Mouse (Mus musculus) limb, embryonic 15.5 days (tissue): ENCODE measurements at regions not wholly inside any gene's neighbourhood (a gene's known extent, or its start where the extent isn't known, plus 50 kb on each side); places are given as distances from the start of the nearest gene placed in this dataset.

Source experiments
- ATAC-seq: fragments of 200-750 bp; cut with Nextera tagmentation; 2 replicates; pipeline ENCODE4 v1.8.0; 2017; ENCODE audit warnings: low read depth, moderate TSS enrichment; ENCODE audit not compliant: insufficient number of reproducible peaks, low FRiP score, low TSS enrichment
- H3K27ac ChIP-seq: fragments of 300-500 bp; sonication (generic); 2 replicates; pipeline ENCODE4 v1.5.1; 2015; ENCODE audit warnings: moderate library complexity, mild to moderate bottlenecking, inconsistent platforms
- H3K27me3 ChIP-seq: fragments of 300-500 bp; sonication (generic); 2 replicates; pipeline ENCODE4 v1.6.1; 2015; ENCODE audit warnings: inconsistent platforms
- H3K36me3 ChIP-seq: fragments of 300-500 bp; sonication (generic); 2 replicates; pipeline ENCODE4 v1.6.1; 2015; ENCODE audit warnings: inconsistent platforms
- H3K4me1 ChIP-seq: fragments of 300-500 bp; sonication (generic); 2 replicates; pipeline ENCODE4 v1.6.1; 2015; ENCODE audit warnings: inconsistent platforms
- H3K4me2 ChIP-seq: fragments of 300-500 bp; sonication (generic); 2 replicates; pipeline ENCODE4 v1.6.1; 2015; ENCODE audit warnings: mild to moderate bottlenecking, inconsistent platforms
- H3K4me3 ChIP-seq: fragments of 300-500 bp; sonication (generic); 2 replicates; pipeline ENCODE4 v1.5.1; 2015; ENCODE audit warnings: mild to moderate bottlenecking, inconsistent platforms
- H3K9ac ChIP-seq: fragments of 300-500 bp; sonication (generic); 2 replicates; pipeline ENCODE4 v1.6.1; 2015; ENCODE audit warnings: inconsistent platforms
- H3K9me3 ChIP-seq: fragments of 300-500 bp; sonication (generic); 2 replicates; pipeline ENCODE4 v1.6.1; 2016; ENCODE audit warnings: inconsistent platforms
- WGBS: fragments of 180-500 bp; shearing (Covaris S2); methylation state at CpG from one replicate; pipeline ENCODE4 v1.1.7; 2015; 5-methylcytosine and 5-hydroxymethylcytosine counted together

DNA sequence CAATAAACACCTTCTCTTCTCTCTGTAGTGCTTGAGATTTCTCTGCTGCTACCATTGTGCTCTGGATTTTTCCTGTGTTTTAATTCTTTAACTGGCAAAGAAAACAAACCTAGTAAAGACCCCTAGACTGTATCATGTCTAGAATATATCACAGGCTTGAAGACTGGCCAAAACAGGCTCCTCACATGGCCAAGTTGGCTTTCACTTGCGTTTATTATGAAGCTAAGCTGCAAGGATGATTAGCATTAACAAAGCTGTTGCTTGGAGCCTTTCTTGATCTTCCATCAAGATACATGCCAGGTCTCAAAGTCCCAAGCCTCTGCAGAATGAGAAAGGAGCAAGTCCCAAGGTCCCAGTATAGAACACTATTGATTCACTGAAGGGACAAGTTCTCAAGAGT lies 551.9 kb upstream of the Klf4 start:
- 75% methylated on average over 1 of the region's 1 CpGs for WGBS
- no peaks in the 10 kb centered on the region for H3K27me3 ChIP-seq
- no peaks in the 10 kb centered on the region for H3K9me3 ChIP-seq
- no peak overlapping the region for H3K9ac ChIP-seq
- no peak overlapping the region for H3K27ac ChIP-seq
- H3K36me3 ChIP-seq = no peaks in the 10 kb centered on the region
- H3K4me2 ChIP-seq = no peak overlapping the region
- no peak for ATAC-seq
- H3K4me3 ChIP-seq = no peak overlapping the region
- H3K4me1 ChIP-seq = 0 out of 2 replicates have a peak, but pooled peaks cover 8% of the 10 kb centered on the region

DNA sequence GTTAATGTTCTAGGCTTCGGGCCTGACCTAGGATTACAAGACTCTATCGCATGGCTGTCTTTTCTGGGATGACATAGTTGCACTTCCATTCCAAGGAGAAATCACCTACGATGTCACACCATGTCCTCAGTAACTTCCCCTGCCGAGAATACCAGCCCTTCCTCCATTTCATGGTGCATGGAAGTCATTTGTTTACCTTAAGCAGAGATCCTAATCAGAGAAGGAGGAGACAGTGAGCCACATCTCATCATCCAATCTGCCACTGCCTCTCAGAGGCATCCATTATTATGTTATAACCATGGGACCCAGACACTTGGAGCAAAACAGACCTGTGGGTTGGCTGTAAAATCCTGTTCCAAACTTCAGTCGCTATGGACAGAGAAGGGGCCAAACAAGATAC lies 550.1 kb upstream of the Klf4 start:
- H3K27ac ChIP-seq = no peak overlapping the region
- no peak for ATAC-seq
- H3K4me1 ChIP-seq = no peaks in the 10 kb centered on the region
- WGBS = 73% methylated on average over 5 of the region's 5 CpGs
- no peak overlapping the region for H3K4me2 ChIP-seq
- no peak overlapping the region for H3K4me3 ChIP-seq
- no peaks in the 10 kb centered on the region for H3K9me3 ChIP-seq
- H3K36me3 ChIP-seq = no peaks in the 10 kb centered on the region
- no peaks in the 10 kb centered on the region for H3K27me3 ChIP-seq
- H3K9ac ChIP-seq = no peak overlapping the region

- Histone ChIP-seq H3K4me1 (no peaks in the 10 kb centered on the region), H3K4me2 (no peak overlapping the region), H3K9me3 (no peaks in the 10 kb centered on the region), H3K9ac (no peak overlapping the region), H3K4me3 (no peak overlapping the region), H3K36me3 (no peaks in the 10 kb centered on the region), H3K27ac (no peak overlapping the region), H3K27me3 (no peaks in the 10 kb centered on the region)
- ATAC-seq = no peak
- 52% methylated on average over 3 of the region's 3 CpGs for WGBS
These were observed 548.7 kb upstream of the Klf4 start for GRCm38 (mm10) chr4:56080960-56081359.

GRCm38 (mm10) chr4:56070664-56071334 lies 538.5 kb upstream of the Klf4 start:
- H3K4me2 ChIP-seq = no peak overlapping the region
- 71% methylated on average over 6 of the region's 6 CpGs for WGBS
- no peak overlapping the region for H3K4me3 ChIP-seq
- no peaks in the 10 kb centered on the region for H3K36me3 ChIP-seq
- no peaks in the 10 kb centered on the region for H3K4me1 ChIP-seq
- H3K9ac ChIP-seq = no peak overlapping the region
- no peak for ATAC-seq
- no peaks in the 10 kb centered on the region for H3K9me3 ChIP-seq
- no peaks in the 10 kb centered on the region for H3K27me3 ChIP-seq
- H3K27ac ChIP-seq = no peak overlapping the region

DNA sequence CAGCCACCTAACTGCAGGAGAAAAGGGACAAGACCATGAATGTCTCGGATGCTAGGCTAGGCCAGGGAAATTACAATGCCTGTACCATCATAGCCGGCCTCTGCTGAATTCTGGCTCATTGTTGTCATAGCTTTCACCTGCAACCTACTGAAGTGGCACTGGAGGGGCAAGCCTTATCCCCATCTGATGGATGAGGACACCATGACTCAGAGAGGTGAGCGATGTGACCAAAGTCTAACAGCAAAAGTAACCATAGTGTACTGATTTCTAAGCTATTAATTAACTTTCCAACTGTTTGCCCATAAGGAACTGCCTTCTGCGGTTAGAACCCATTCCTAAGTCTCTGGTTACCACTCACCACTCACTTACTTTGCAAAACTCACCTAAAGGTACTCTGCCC lies 536.6 kb upstream of the Klf4 start:
- Histone ChIP-seq H3K9ac (no peak overlapping the region), H3K4me3 (no peak overlapping the region), H3K27me3 (no peaks in the 10 kb centered on the region), H3K4me2 (no peak overlapping the region), H3K27ac (no peak overlapping the region), H3K4me1 (no peaks in the 10 kb centered on the region), H3K36me3 (no peaks in the 10 kb centered on the region), H3K9me3 (no peaks in the 10 kb centered on the region)
- WGBS = 89% methylated on average over 4 of the region's 4 CpGs
- ATAC-seq = no peak

DNA sequence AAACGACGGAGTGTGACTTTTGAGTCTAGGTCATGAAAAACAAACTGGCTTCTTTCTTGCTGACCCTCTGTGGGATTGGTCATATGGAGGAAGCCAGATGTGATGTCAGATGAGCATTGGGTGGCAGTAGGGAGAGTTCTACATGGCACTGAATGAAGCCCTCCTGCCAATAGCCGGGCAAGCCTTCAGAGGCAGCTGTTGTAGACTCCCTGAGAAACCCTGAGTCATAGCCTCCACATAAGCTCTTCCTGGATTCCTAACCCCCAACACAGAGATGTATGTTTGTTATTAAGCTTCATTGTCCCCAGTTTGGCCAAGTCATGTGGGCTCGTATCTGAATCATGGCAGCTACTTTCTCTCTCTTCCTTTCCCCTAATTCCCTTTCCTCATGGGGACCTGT lies 532.4 kb upstream of the Klf4 start:
- Histone ChIP-seq H3K9ac (no peak overlapping the region), H3K4me2 (no peak overlapping the region), H3K36me3 (no peaks in the 10 kb centered on the region), H3K4me3 (no peak overlapping the region), H3K27ac (no peak overlapping the region), H3K27me3 (no peaks in the 10 kb centered on the region), H3K9me3 (no peaks in the 10 kb centered on the region), H3K4me1 (no peaks in the 10 kb centered on the region)
- no peak for ATAC-seq
- WGBS = 89% methylated on average over 4 of the region's 4 CpGs

DNA sequence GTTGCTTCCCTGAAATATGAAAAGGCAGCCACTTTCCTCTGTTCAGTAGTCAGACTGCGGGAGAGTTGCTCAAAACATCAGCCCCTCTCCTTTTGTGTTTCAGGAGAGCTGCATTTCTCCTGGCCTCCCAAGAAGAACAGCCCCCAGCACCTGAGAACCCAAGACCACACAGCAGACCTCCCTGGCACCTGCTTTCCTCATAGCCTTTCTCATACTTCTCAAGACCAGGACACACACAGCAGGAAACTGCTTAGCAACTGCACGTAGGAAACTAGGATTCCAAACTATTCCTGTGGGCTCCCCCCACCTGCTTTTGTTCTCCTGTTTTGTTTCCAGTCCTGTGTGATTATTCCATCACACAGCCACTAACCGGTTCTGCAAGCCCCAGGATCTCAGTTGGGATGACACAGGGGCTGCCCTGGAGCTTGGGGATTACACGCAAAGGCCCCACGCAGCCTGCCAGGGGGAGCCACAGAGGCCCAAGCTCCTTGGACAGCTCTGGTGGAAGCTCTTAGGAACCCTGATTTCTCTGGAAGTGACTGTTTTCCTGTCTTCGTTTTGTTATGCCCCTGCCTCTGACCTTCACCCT lies 519.6 kb upstream of the Klf4 start:
- peak overlapping the region; percentile 54 for H3K27ac ChIP-seq
- ATAC-seq = no peak

GRCm38 (mm10) chr4:56039327-56039726 lies 507.1 kb upstream of the Klf4 start:
- Histone ChIP-seq H3K4me3 (no peak overlapping the region), H3K4me2 (no peak overlapping the region), H3K9ac (no peak overlapping the region), H3K27ac (no peak overlapping the region), H3K9me3 (no peaks in the 10 kb centered on the region), H3K4me1 (no peaks in the 10 kb centered on the region), H3K36me3 (no peaks in the 10 kb centered on the region), H3K27me3 (no peaks in the 10 kb centered on the region)
- 92% methylated on average over 4 of the region's 4 CpGs for WGBS
- no peak for ATAC-seq

More for the DNA sequence above, 519.6 kb upstream of the Klf4 start:
- Histone ChIP-seq H3K36me3 (no peaks in the 10 kb centered on the region), H3K9me3 (no peaks in the 10 kb centered on the region), H3K4me3 (no peak overlapping the region), H3K9ac (no peak overlapping the region), H3K4me1 (peaks cover 10% of the 10 kb centered on the region), H3K4me2 (no peak overlapping the region), H3K27me3 (no peaks in the 10 kb centered on the region)
- WGBS = 29% methylated on average over 6 of the region's 6 CpGs

- no peak overlapping the region for H3K4me2 ChIP-seq
- ATAC-seq = no peak
- no peaks in the 10 kb centered on the region for H3K36me3 ChIP-seq
- whole genome bisulfite sequencing = 74% methylated on average over 6 of the region's 6 CpGs
- no peak overlapping the region for H3K4me3 ChIP-seq
- no peak overlapping the region for H3K9ac ChIP-seq
- H3K27ac ChIP-seq = no peak overlapping the region
- H3K4me1 ChIP-seq = no peaks in the 10 kb centered on the region
- no peaks in the 10 kb centered on the region for H3K27me3 ChIP-seq
- no peaks in the 10 kb centered on the region for H3K9me3 ChIP-seq
These were observed 504.1 kb upstream of the Klf4 start for GRCm38 (mm10) chr4:56036334-56036733.

- no peaks in the 10 kb centered on the region for H3K36me3 ChIP-seq
- ATAC-seq = no peak
- no peak overlapping the region for H3K4me3 ChIP-seq
- no peak overlapping the region for H3K27ac ChIP-seq
- no peaks in the 10 kb centered on the region for H3K27me3 ChIP-seq
- no peaks in the 10 kb centered on the region for H3K4me1 ChIP-seq
- H3K4me2 ChIP-seq = no peak overlapping the region
- WGBS = 54% methylated on average over 5 of the region's 5 CpGs
- no peak overlapping the region for H3K9ac ChIP-seq
- no peaks in the 10 kb centered on the region for H3K9me3 ChIP-seq
These were observed 503.3 kb upstream of the Klf4 start for GRCm38 (mm10) chr4:56035543-56035942.

GRCm38 (mm10) chr4:56028441-56028840 lies 496.2 kb upstream of the Klf4 start:
- H3K27me3 ChIP-seq = no peaks in the 10 kb centered on the region
- H3K9me3 ChIP-seq = no peaks in the 10 kb centered on the region
- H3K9ac ChIP-seq = no peak overlapping the region
- WGBS = 64% methylated on average over 3 of the region's 3 CpGs
- no peak overlapping the region for H3K27ac ChIP-seq
- no peak for ATAC-seq
- no peak overlapping the region for H3K4me3 ChIP-seq
- no peaks in the 10 kb centered on the region for H3K36me3 ChIP-seq
- H3K4me1 ChIP-seq = no peaks in the 10 kb centered on the region
- no peak overlapping the region for H3K4me2 ChIP-seq

GRCm38 (mm10) chr4:56027258-56027657 lies 495.0 kb upstream of the Klf4 start:
- ATAC-seq = no peak
- 78% methylated on average over 6 of the region's 6 CpGs for WGBS
- no peak overlapping the region for H3K4me2 ChIP-seq
- H3K4me1 ChIP-seq = no peaks in the 10 kb centered on the region
- H3K4me3 ChIP-seq = no peak overlapping the region
- H3K27ac ChIP-seq = no peak overlapping the region
- no peaks in the 10 kb centered on the region for H3K27me3 ChIP-seq
- no peak overlapping the region for H3K9ac ChIP-seq
- H3K36me3 ChIP-seq = no peaks in the 10 kb centered on the region
- H3K9me3 ChIP-seq = no peaks in the 10 kb centered on the region

- Histone ChIP-seq H3K9ac (no peak overlapping the region), H3K4me2 (no peak overlapping the region), H3K27ac (no peak overlapping the region), H3K4me3 (no peak overlapping the region), H3K36me3 (no peaks in the 10 kb centered on the region), H3K9me3 (no peaks in the 10 kb centered on the region), H3K4me1 (no peaks in the 10 kb centered on the region), H3K27me3 (no peaks in the 10 kb centered on the region)
- ATAC-seq = no peak
These were observed 492.2 kb upstream of the Klf4 start for GRCm38 (mm10) chr4:56024478-56024877.
